Mouse (Mus musculus) liver, embryonic 14.5 days (tissue): ENCODE results near the gene Adgrl2. TPM values are rescaled to one million over a fixed set of nuclear protein-coding genes. Genes with fewer than 3 reads are reported as not detected.

Experiments used
- ATAC-seq: fragments of 200-750 bp; cut with Nextera tagmentation; 2 replicates; pipeline ENCODE4 v1.8.0; 2017; ENCODE audit warnings: moderate number of reproducible peaks, mild to moderate bottlenecking, moderate library complexity; ENCODE audit not compliant: insufficient read depth
- DNase-seq, 3 experiments: peaks; one replicate each; pipeline ENCODE4 v3.0.0-alpha.2; 2012 to 2013; ENCODE audit warnings: low read depth in 3 of 3, low spot score in 3 of 3
- H3K27ac ChIP-seq: fragments of 300-500 bp; sonication (generic); 2 replicates; pipeline ENCODE4 v1.5.1; 2014; ENCODE audit warnings: moderate library complexity, mild to moderate bottlenecking, control low read depth, inconsistent platforms
- H3K27me3 ChIP-seq: fragments of 300-500 bp; sonication (generic); 2 replicates; pipeline ENCODE4 v1.6.1; 2014; ENCODE audit warnings: mild to moderate bottlenecking, low read length, moderate library complexity; ENCODE audit not compliant: control insufficient read depth, insufficient read depth
- H3K36me3 ChIP-seq: fragments of 300-500 bp; sonication (generic); replicated peaks from 2 replicates; pipeline ENCODE4 v1.6.1; 2014; ENCODE audit warnings: low read depth; ENCODE audit not compliant: control insufficient read depth, insufficient read depth
- H3K4me1 ChIP-seq, 2 experiments: fragments of 200-500 bp in 1 of 2; fragments of 300-500 bp in 1 of 2; sonication (generic) in 1 of 2; replicated peaks; 2 replicates each; pipeline ENCODE4 v1.6.1; 2012 to 2014; ENCODE audit warnings: antibody characterized with exemption in 1 of 2, inconsistent platforms in 1 of 2, low read length in 1 of 2; ENCODE audit not compliant: control insufficient read depth in 2 of 2, insufficient read depth in 2 of 2
- H3K4me2 ChIP-seq: fragments of 300-500 bp; sonication (generic); 2 replicates; pipeline ENCODE4 v1.6.1; 2014; ENCODE audit warnings: low read depth, mild to moderate bottlenecking, control low read depth, moderate library complexity
- H3K4me3 ChIP-seq, 2 experiments: fragments of 200-500 bp in 1 of 2; fragments of 300-500 bp in 1 of 2; sonication (generic) in 1 of 2; 2 replicates each; pipeline ENCODE4 v1.5.1; 2012 to 2014; ENCODE audit warnings: low read depth in 2 of 2, low read length in 2 of 2, mild to moderate bottlenecking in 2 of 2, control low read depth in 1 of 2, inconsistent platforms in 1 of 2, moderate library complexity in 1 of 2; ENCODE audit not compliant: insufficient read depth in 1 of 2
- H3K9ac ChIP-seq: fragments of 300-500 bp; sonication (generic); replicated peaks from 2 replicates; pipeline ENCODE4 v1.6.1; 2014; ENCODE audit warnings: mild to moderate bottlenecking, control low read depth, moderate library complexity
- H3K9me3 ChIP-seq: fragments of 300-500 bp; sonication (generic); 2 replicates; pipeline ENCODE4 v1.6.1; 2016; ENCODE audit warnings: low read length, mixed read lengths; ENCODE audit not compliant: control insufficient read depth
- CTCF ChIP-seq: IDR thresholded peaks from 2 replicates; pipeline ENCODE4 v1.5.1; 2016; ENCODE audit warnings: antibody characterized with exemption, low read depth, control low read depth
- EP300 ChIP-seq: IDR thresholded peaks from 2 replicates; pipeline ENCODE4 v1.6.1; 2016; ENCODE audit warnings: antibody characterized with exemption, low read depth
- WGBS: fragments of 180-500 bp; shearing (Covaris S2); extraction: QIAGEN DNeasy Blood & Tissue Kit; methylation state at CpG from one replicate; pipeline ENCODE4 v1.1.7; 2014; ENCODE audit not compliant: insufficient replicate concordance; 5-methylcytosine and 5-hydroxymethylcytosine counted together
- polyA plus RNA-seq, 2 experiments: library from polyadenylated mRNA; depleted of rRNA in 1 of 2; stranded (reverse) in 1 of 2; unstranded in 1 of 2; fragments of >200 nt; fragmentation: Nextera tagmentation in 1 of 2; extraction: Ambion mirVana in 1 of 2; gene quantifications; 2 replicates each; pipeline versions ENCODE4 v1.2.1 to v1.2.3; 2012 to 2014

Adgrl2 gene
- polyA plus RNA-seq, 2 experiments: 3.2 to 3.8 TPM

DNA sequence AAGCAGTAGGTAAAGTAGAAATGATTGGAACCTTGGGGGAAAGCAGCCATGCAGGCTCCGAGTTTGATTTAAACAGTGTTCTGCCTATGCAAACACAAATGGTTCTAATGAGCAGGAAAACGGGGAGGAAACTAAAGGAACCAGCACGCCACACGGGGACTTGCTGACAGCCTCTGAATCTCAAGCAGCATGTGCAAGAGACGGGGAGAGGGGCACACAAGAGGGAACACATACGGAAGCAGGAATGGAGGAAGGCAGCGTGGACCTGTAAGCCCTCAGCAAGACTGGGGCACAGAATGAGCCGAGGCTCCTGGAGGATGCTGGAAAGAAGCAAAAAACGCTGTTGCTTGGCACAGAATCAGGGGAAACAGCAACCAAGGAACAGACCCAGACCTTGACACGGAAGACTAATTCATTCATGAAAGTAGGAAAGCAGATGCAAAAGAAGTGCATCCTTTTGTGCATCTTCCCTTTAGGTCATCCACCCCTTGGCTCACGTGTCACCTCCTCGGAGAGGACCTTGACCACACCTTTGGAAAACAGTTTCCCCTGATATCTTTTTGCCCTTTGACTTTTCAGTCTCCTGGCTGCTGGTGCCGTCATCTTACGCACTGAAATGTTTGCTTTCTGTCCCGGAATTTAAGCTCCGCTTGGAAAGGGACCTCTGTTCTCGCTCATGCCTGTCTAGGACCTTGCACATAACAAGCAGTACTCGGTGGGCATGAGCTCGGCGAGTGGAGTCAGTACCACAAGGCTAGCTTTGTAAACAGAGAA, 17.7 kb upstream of the Adgrl2 start:
- H3K4me2 ChIP-seq: no peak overlapping the region
- ATAC-seq (no peak), DNase-seq (no peak)
- no peak overlapping the region for H3K9ac ChIP-seq
- H3K36me3 ChIP-seq: no peaks in the 10 kb centered on the region
- no peaks in the 10 kb centered on the region for H3K27me3 ChIP-seq
- TF ChIP-seq EP300 (no peak), CTCF (no peak)
- WGBS: 60% methylated on average over 20 of the region's 20 CpGs
- H3K4me3 ChIP-seq: no peak overlapping the region
- H3K27ac ChIP-seq: no peak overlapping the region
- no peaks in the 10 kb centered on the region for H3K9me3 ChIP-seq
- no peaks in the 10 kb centered on the region for H3K4me1 ChIP-seq

GRCm38 (mm10) chr3:149001364-149001763, 11.0 kb upstream of the Adgrl2 start:
- no peaks in the 10 kb centered on the region for H3K36me3 ChIP-seq
- no peaks in the 10 kb centered on the region for H3K27me3 ChIP-seq
- peaks cover 0 to 1% of the 10 kb centered on the region in 2 experiments; a peak in 1 of 4 replicates for H3K4me1 ChIP-seq
- DNase-seq (no peak), ATAC-seq (no peak)
- H3K4me3 ChIP-seq: no peak overlapping the region
- no peaks in the 10 kb centered on the region for H3K9me3 ChIP-seq
- no peak overlapping the region for H3K4me2 ChIP-seq
- WGBS: 25% methylated on average over 8 of the region's 8 CpGs
- no peak overlapping the region for H3K9ac ChIP-seq
- TF ChIP-seq EP300: no peak
- no peak overlapping the region for H3K27ac ChIP-seq

- peaks cover 0 to 1% of the 10 kb centered on the region in 2 experiments; a peak in 1 of 4 replicates for H3K4me1 ChIP-seq
- 39% methylated on average over 10 of the region's 10 CpGs for WGBS
- no peak overlapping the region for H3K4me3 ChIP-seq
- no peak overlapping the region for H3K4me2 ChIP-seq
- DNase-seq (no peak), ATAC-seq (no peak)
- no peaks in the 10 kb centered on the region for H3K36me3 ChIP-seq
- no peaks in the 10 kb centered on the region for H3K9me3 ChIP-seq
- no peak overlapping the region for H3K9ac ChIP-seq
- H3K27ac ChIP-seq: no peak overlapping the region
- H3K27me3 ChIP-seq: no peaks in the 10 kb centered on the region
- TF ChIP-seq EP300 (no peak), CTCF (no peak)
Measured at GRCm38 (mm10) chr3:148998661-148999060, 8.3 kb upstream of the Adgrl2 start.

DNA sequence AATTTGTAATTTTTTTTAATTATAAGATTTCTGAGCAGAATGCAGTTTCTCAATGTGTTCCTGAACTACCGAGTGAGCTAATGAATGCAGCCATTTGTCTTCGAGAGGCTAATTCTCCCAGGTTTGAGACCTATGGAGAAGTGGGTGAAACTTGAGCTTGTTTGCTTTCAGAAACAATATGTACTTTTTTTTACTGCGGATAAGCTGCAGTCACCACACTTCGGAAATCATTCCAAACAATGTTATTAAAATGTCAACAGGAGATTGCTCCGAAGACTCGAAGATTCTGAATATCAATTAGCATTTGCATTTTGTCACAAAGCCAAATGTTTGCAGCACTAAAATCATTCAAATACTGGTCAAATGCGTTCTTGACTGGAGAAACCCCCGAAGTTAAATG, 701 bp upstream of the Adgrl2 start:
- Histone ChIP-seq H3K27ac (no peak overlapping the region), H3K9ac (no peak overlapping the region), H3K36me3 (no peaks in the 10 kb centered on the region), H3K4me3 (no peak overlapping the region), H3K9me3 (no peaks in the 10 kb centered on the region), H3K4me1 (no peaks in the 10 kb centered on the region; a peak in 1 of 4 replicates), H3K27me3 (peaks cover 54% of the 10 kb centered on the region), H3K4me2 (peak overlapping the region; percentile 69)
- ATAC-seq: no peak
- no peak for TF ChIP-seq EP300
- TF ChIP-seq CTCF: no peak
- WGBS: 10% methylated on average over 8 of the region's 8 CpGs
- no peak for DNase-seq

GRCm38 (mm10) chr3:148989818-148990530, 381 bp downstream of the Adgrl2 start:
- Histone ChIP-seq H3K4me1 (no peaks in the 10 kb centered on the region; a peak in 1 of 4 replicates), H3K27ac (peak overlapping the region; percentile 31; the same call in 1 of the 2 replicates), H3K9me3 (no peaks in the 10 kb centered on the region), H3K36me3 (no peaks in the 10 kb centered on the region), H3K27me3 (peaks cover 54% of the 10 kb centered on the region), H3K9ac (peak overlapping the region; percentile 24; the same call in 1 of the 2 replicates), H3K4me3 (peak overlapping the region; percentile 59 to 62), H3K4me2 (peak overlapping the region; percentile 69)
- TF ChIP-seq CTCF (no peak), EP300 (no peak)
- ATAC-seq (peak; percentile 49), DNase-seq (no peak)
- under 1% methylated on average over 57 of the region's 68 CpGs for WGBS
